ENCODE assay signal across 8 mouse cellular contexts in genomic region chr16:24392651-24393555, GRCm38 (mm10). TPM values are rescaled to one million over a fixed set of nuclear protein-coding genes. Genes with fewer than 3 reads are reported as not detected.
DNase-seq lines count a peak whose midpoint lies in the region; ATAC-seq and TF ChIP-seq lines count a peak whose summit lies in the region.

Lpp (plus strand) TSS chr16:24393507.

- H3K4me3 ChIP-seq in embryonic facial prominence, embryonic 14.5 days (ENCODE audit: low read depth, low read length): peak within 1 kb of the TSS; percentile 74
- H3K4me3 ChIP-seq in heart, embryonic 14.5 days (ENCODE audit: control insufficient read depth in 1 of 2, insufficient read depth in 1 of 2, low read depth in 1 of 2, low read length in 2 of 2): peak within 1 kb of the TSS; percentile 90 to 95
- H3K4me3 ChIP-seq in kidney, embryonic 16.5 days (ENCODE audit: low read length): peak within 1 kb of the TSS; percentile 85
- peak within 1 kb of the TSS; percentile 66 for H3K4me3 ChIP-seq in liver, embryonic 13.5 days (replicated peaks)
- peak within 1 kb of the TSS; percentile 66 for H3K4me3 ChIP-seq in myocyte
- peak within 1 kb of the TSS; percentile 92 for H3K4me3 ChIP-seq in stomach, embryonic 14.5 days (ENCODE audit: low read depth, low read length)

- H3K4me2 ChIP-seq in embryonic facial prominence, embryonic 14.5 days (ENCODE audit: low read depth, low read length): peak within 1 kb of the TSS; percentile 75
- peak within 1 kb of the TSS; percentile 71 for H3K4me2 ChIP-seq in heart, embryonic 14.5 days (ENCODE audit: low read length)
- peak within 1 kb of the TSS; percentile 64 for H3K4me2 ChIP-seq in kidney, embryonic 16.5 days (replicated peaks; ENCODE audit: low read depth, low read length)
- peak within 1 kb of the TSS; percentile 72 for H3K4me2 ChIP-seq in liver, embryonic 13.5 days
- H3K4me2 ChIP-seq in myocyte (ENCODE audit: low read depth): peak within 1 kb of the TSS; percentile 83
- peak within 1 kb of the TSS; percentile 69 for H3K4me2 ChIP-seq in stomach, embryonic 14.5 days (replicated peaks; ENCODE audit: low read depth, low read length)

- no peaks in the 10 kb centered on the region for H3K36me3 ChIP-seq in embryonic facial prominence, embryonic 14.5 days (ENCODE audit: control insufficient read depth, insufficient read depth, low read length)
- peaks cover 3% of the 10 kb centered on the region; the same call in 1 of the 2 replicates for H3K36me3 ChIP-seq in heart, embryonic 14.5 days (ENCODE audit: control insufficient read depth, insufficient read depth, low read length)
- no peaks in the 10 kb centered on the region for H3K36me3 ChIP-seq in kidney, embryonic 16.5 days (ENCODE audit: insufficient read depth, low read length)
- no peaks in the 10 kb centered on the region for H3K36me3 ChIP-seq in liver, embryonic 13.5 days
- no peaks in the 10 kb centered on the region for H3K36me3 ChIP-seq in myocyte (ENCODE audit: control insufficient read depth, insufficient read depth)
- H3K36me3 ChIP-seq in stomach, embryonic 14.5 days (ENCODE audit: control insufficient read depth, insufficient read depth, low read length): no peaks in the 10 kb centered on the region

- H3ac ChIP-seq in myocyte (ENCODE audit: control insufficient read depth, insufficient read length): peak within 1 kb of the TSS; percentile 94

- peak; percentile 37 for TF ChIP-seq POLR2A in myocyte (IDR thresholded peaks at IDR 0.05; ENCODE audit: insufficient read length, low read depth)

- peak within 1 kb of the TSS; percentile 99 for H3K27ac ChIP-seq in embryonic facial prominence, embryonic 14.5 days (replicated peaks; ENCODE audit: low read depth, low read length)
- H3K27ac ChIP-seq in heart, embryonic 14.5 days (replicated peaks in 1 of 2; ENCODE audit: control insufficient read depth in 1 of 2, insufficient read depth in 1 of 2, low read depth in 2 of 2, low read length in 2 of 2): peak within 1 kb of the TSS; percentile 94 to 99
- peak within 1 kb of the TSS; percentile 99 for H3K27ac ChIP-seq in kidney, embryonic 16.5 days (ENCODE audit: low read length)
- peak within 1 kb of the TSS; percentile 83 for H3K27ac ChIP-seq in liver, embryonic 13.5 days
- peak within 1 kb of the TSS; percentile 99 for H3K27ac ChIP-seq in stomach, embryonic 14.5 days (ENCODE audit: low read length)

- no peaks in the 10 kb centered on the region for H3K27me3 ChIP-seq in embryonic facial prominence, embryonic 14.5 days (replicated peaks; ENCODE audit: control insufficient read depth, insufficient read depth, low read length)
- H3K27me3 ChIP-seq in heart, embryonic 14.5 days (ENCODE audit: control insufficient read depth, insufficient read depth, low read length): no peaks in the 10 kb centered on the region
- H3K27me3 ChIP-seq in kidney, embryonic 16.5 days (ENCODE audit: insufficient read depth, low read length): no peaks in the 10 kb centered on the region
- H3K27me3 ChIP-seq in liver, embryonic 13.5 days: peaks cover 37% of the 10 kb centered on the region
- H3K27me3 ChIP-seq in myocyte (ENCODE audit: control insufficient read depth, insufficient read depth, insufficient read length): no peaks in the 10 kb centered on the region
- no peaks in the 10 kb centered on the region for H3K27me3 ChIP-seq in stomach, embryonic 14.5 days (ENCODE audit: control insufficient read depth, insufficient read depth, low read length)

- H3K9me3 ChIP-seq in embryonic facial prominence, embryonic 14.5 days (ENCODE audit: control insufficient read depth, low read length): no peaks in the 10 kb centered on the region
- H3K9me3 ChIP-seq in heart, embryonic 14.5 days (ENCODE audit: control insufficient read depth, low read length): no peaks in the 10 kb centered on the region
- H3K9me3 ChIP-seq in kidney, embryonic 16.5 days (ENCODE audit: low read length): no peaks in the 10 kb centered on the region; the same call in 1 of the 2 replicates
- no peaks in the 10 kb centered on the region for H3K9me3 ChIP-seq in liver, embryonic 13.5 days (replicated peaks)
- no peaks in the 10 kb centered on the region for H3K9me3 ChIP-seq in stomach, embryonic 14.5 days (ENCODE audit: control insufficient read depth, low read depth, low read length)

- H3K79me2 ChIP-seq in myocyte (ENCODE audit: control insufficient read depth, insufficient read depth): peaks cover 38% of the 10 kb centered on the region

- 3% methylated on average over 41 of the region's 42 CpGs for WGBS in embryonic facial prominence, embryonic 14.5 days
- WGBS in heart, embryonic 14.5 days: 3% methylated on average over 39 of the region's 42 CpGs
- WGBS in kidney, embryonic 16.5 days: 2% methylated on average over 42 of the region's 42 CpGs
- WGBS in liver, embryonic 13.5 days (ENCODE audit: insufficient replicate concordance): 3% methylated on average over 39 of the region's 42 CpGs
- 3% methylated on average over 42 of the region's 42 CpGs for WGBS in stomach, embryonic 14.5 days

- H3K9ac ChIP-seq in embryonic facial prominence, embryonic 14.5 days (ENCODE audit: low read depth, low read length): peak within 1 kb of the TSS; percentile 96
- peak within 1 kb of the TSS; percentile 96 for H3K9ac ChIP-seq in heart, embryonic 14.5 days (ENCODE audit: low read length)
- peak within 1 kb of the TSS; percentile 97 for H3K9ac ChIP-seq in kidney, embryonic 16.5 days (replicated peaks; ENCODE audit: low read length)
- peak within 1 kb of the TSS; percentile 72 for H3K9ac ChIP-seq in liver, embryonic 13.5 days
- H3K9ac ChIP-seq in stomach, embryonic 14.5 days (replicated peaks; ENCODE audit: low read depth, low read length): peak within 1 kb of the TSS; percentile 95

- H3K4me1 ChIP-seq in embryonic facial prominence, embryonic 14.5 days (ENCODE audit: control insufficient read depth, insufficient read depth, low read length): peaks cover 25% of the 10 kb centered on the region
- peaks cover 23 to 38% of the 10 kb centered on the region in 2 experiments for H3K4me1 ChIP-seq in heart, embryonic 14.5 days (ENCODE audit: control insufficient read depth in 2 of 2, insufficient read depth in 2 of 2, low read length in 2 of 2)
- H3K4me1 ChIP-seq in kidney, embryonic 16.5 days (ENCODE audit: insufficient read depth, low read length): peaks cover 28% of the 10 kb centered on the region
- peaks cover 16% of the 10 kb centered on the region for H3K4me1 ChIP-seq in liver, embryonic 13.5 days (replicated peaks)
- H3K4me1 ChIP-seq in stomach, embryonic 14.5 days (ENCODE audit: control insufficient read depth, insufficient read depth, low read length): peaks cover 27% of the 10 kb centered on the region

- peak; percentile 93 for DNase-seq in 3134 (ENCODE audit: extremely low read depth, insufficient read length, low spot score)
- peak; percentile 85 for DNase-seq in adrenal gland, postnatal 10 days
- peak; percentile 94 for DNase-seq in embryonic facial prominence, embryonic 14.5 days (ENCODE audit: low spot score)
- peak; percentile 13 for DNase-seq in liver, embryonic 13.5 days

- peak; percentile 93 for ATAC-seq in embryonic facial prominence, embryonic 14.5 days (ENCODE audit: low read depth)
- peak; percentile 85 for ATAC-seq in heart, embryonic 14.5 days (ENCODE audit: insufficient number of reproducible peaks, insufficient read depth, low FRiP score, low read depth)
- peak; percentile 90 for ATAC-seq in kidney, embryonic 16.5 days (ENCODE audit: low FRiP score, low TSS enrichment)
- ATAC-seq in liver, embryonic 13.5 days (ENCODE audit: low read depth): peak; percentile 75
- peak; percentile 90 for ATAC-seq in stomach, embryonic 14.5 days (ENCODE audit: insufficient number of reproducible peaks, insufficient read depth, low FRiP score, low read depth)

TF ChIP-seq in myocyte, 11 proteins besides CTCF, POLR2A, EP300 and RAD21:
- TF ChIP-seq MYOD1 (IDR thresholded peaks at IDR 0.05; ENCODE audit: control insufficient read depth in 1 of 3, insufficient read length in 2 of 3, low read depth in 2 of 3): peak in 1 of 3 experiments; percentile 23
- peak; percentile 79 for TF ChIP-seq SRF (IDR thresholded peaks at IDR 0.05; ENCODE audit: control insufficient read depth, insufficient read length, low read depth)
- TF ChIP-seq MAX (IDR thresholded peaks at IDR 0.05; ENCODE audit: low read depth): no peak
- no peak for TF ChIP-seq REST (IDR thresholded peaks at IDR 0.05; ENCODE audit: insufficient read depth, insufficient read length)

RNA-seq across cellular contexts. Expression of gene Lpp, which starts in this region (rescaled TPM):
- 10 to 100 TPM; 42.2 to 60.6 TPM for total RNA-seq in adrenal gland, postnatal 10 days (2021)
- polyA plus RNA-seq in embryonic facial prominence, embryonic 14.5 days (2014; fragmentation: Nextera tagmentation; extraction: Ambion mirVana): 42.7 and 43.1 TPM in 2 replicates
- 46.6 and 53.0 TPM in 2 replicates for polyA plus RNA-seq in heart, embryonic 14.5 days (2014; fragmentation: Nextera tagmentation; extraction: Ambion mirVana)
- 54.0 and 66.8 TPM in 2 replicates for polyA plus RNA-seq in kidney, embryonic 16.5 days (2015; fragmentation: Nextera tagmentation; extraction: Ambion mirVana)
- 6.1 and 7.4 TPM in 2 replicates for polyA plus RNA-seq in liver, embryonic 13.5 days (2015; fragmentation: Nextera tagmentation; extraction: Ambion mirVana)
- polyA plus RNA-seq in myocyte (2012; fragmentation: generic; extraction: Trizol): 4.8 TPM
- 105 and 107 TPM in 2 replicates for polyA plus RNA-seq in stomach, embryonic 14.5 days (2014; fragmentation: Nextera tagmentation; extraction: Ambion mirVana)

Comparison
In these comparisons a context has a peak if more than half of its experiments do, and no peak if none do; other contexts are left out.
1. Peak in every context shown above with its lines: DNase-seq, ATAC-seq, H3K4me3 ChIP-seq and H3K27ac ChIP-seq.
2. DNase-seq: peak in every context shown above with its lines; median percentile 94 in embryonic facial prominence, embryonic 14.5 days; 93 in 3134; 85 in adrenal gland, postnatal 10 days; 13 in liver, embryonic 13.5 days.